11 mouse cellular contexts compared by ENCODE assay signal in the genomic region with DNA sequence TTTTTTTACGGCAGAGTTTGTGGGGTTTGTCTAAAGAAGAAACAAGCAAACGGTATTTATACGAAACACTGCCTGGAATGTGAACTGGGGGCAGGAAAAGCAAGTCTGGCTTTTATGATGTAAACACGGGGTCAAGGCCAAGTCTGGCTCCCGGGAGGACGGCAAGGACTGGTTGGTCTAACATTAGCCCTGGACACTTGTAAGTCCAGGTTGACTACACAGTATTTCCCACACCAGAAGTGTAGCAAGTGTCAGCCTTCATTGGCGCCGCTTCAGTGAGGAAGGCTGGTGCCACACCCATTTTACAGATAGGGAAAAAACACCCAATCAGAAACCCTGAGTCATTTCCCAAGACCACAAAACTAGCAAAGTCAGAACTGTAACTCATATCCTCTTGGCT. TPM values are rescaled to one million over a fixed set of nuclear protein-coding genes. Genes with fewer than 3 reads are reported as not detected.
A peak's percentile ranks its signal among the peaks of the same experiment; 100 is the strongest.
DNase-seq lines count a peak whose midpoint lies in the region; ATAC-seq lines count a peak whose summit lies in the region.
"Had no signal": no experiment of that assay in that cellular context is flagged by ENCODE, and none has a peak within 500 bp of the region (broad histone marks: within the 10 kb centered on the region; RNA-seq: fewer than 3 reads in every experiment).

No protein-coding gene starts in this region.

- H3K9me3 ChIP-seq in liver, embryonic 12.5 days (replicated peaks): no peaks in the 10 kb centered on the region
- H3K9me3 ChIP-seq in liver, embryonic 11.5 days (ENCODE audit: control insufficient read depth, low read length): no peaks in the 10 kb centered on the region
- H3K9me3 ChIP-seq in heart, embryonic 14.5 days (ENCODE audit: control insufficient read depth, low read length): no peaks in the 10 kb centered on the region

- H3K27me3 ChIP-seq in liver, embryonic 12.5 days (replicated peaks): peaks cover 49% of the 10 kb centered on the region
- 0 out of 2 replicates have a peak, but pooled peaks cover 4% of the 10 kb centered on the region for H3K27me3 ChIP-seq in liver, embryonic 11.5 days (replicated peaks; ENCODE audit: control insufficient read depth, insufficient read depth, low read length)
- H3K27me3 ChIP-seq in heart, embryonic 14.5 days (ENCODE audit: control insufficient read depth, insufficient read depth, low read length): no peaks in the 10 kb centered on the region

- peaks cover 47% of the 10 kb centered on the region for H3K4me1 ChIP-seq in liver, embryonic 12.5 days
- peaks cover 20% of the 10 kb centered on the region for H3K4me1 ChIP-seq in liver, embryonic 11.5 days (replicated peaks; ENCODE audit: control insufficient read depth, insufficient read depth, low read length)
- H3K4me1 ChIP-seq in heart, embryonic 14.5 days (ENCODE audit: control insufficient read depth in 2 of 2, insufficient read depth in 2 of 2, low read length in 2 of 2): peaks cover 36 to 45% of the 10 kb centered on the region in 2 experiments

- no peak overlapping the region for H3K9ac ChIP-seq in liver, embryonic 12.5 days
- H3K9ac ChIP-seq in liver, embryonic 11.5 days (ENCODE audit: low read depth, low read length): no peak overlapping the region
- no peak overlapping the region for H3K9ac ChIP-seq in heart, embryonic 14.5 days (ENCODE audit: low read length)

- H3K4me3 ChIP-seq in liver, embryonic 12.5 days: no peak overlapping the region
- no peak overlapping the region for H3K4me3 ChIP-seq in liver, embryonic 11.5 days (ENCODE audit: low read depth, low read length)
- no peak overlapping the region for H3K4me3 ChIP-seq in heart, embryonic 14.5 days (ENCODE audit: control insufficient read depth in 1 of 2, insufficient read depth in 1 of 2, low read depth in 1 of 2, low read length in 2 of 2)

- H3K36me3 ChIP-seq in liver, embryonic 12.5 days: peaks cover under 1% of the 10 kb centered on the region; the same call in 1 of the 2 replicates
- no peaks in the 10 kb centered on the region for H3K36me3 ChIP-seq in liver, embryonic 11.5 days (ENCODE audit: control insufficient read depth, insufficient read depth, low read length)
- no peaks in the 10 kb centered on the region for H3K36me3 ChIP-seq in heart, embryonic 14.5 days (ENCODE audit: control insufficient read depth, insufficient read depth, low read length)

- ATAC-seq in liver, embryonic 12.5 days: no peak
- no peak for ATAC-seq in liver, embryonic 11.5 days (replicated peaks; ENCODE audit: low FRiP score)
- no peak for ATAC-seq in heart, embryonic 14.5 days (ENCODE audit: insufficient number of reproducible peaks, insufficient read depth, low FRiP score, low read depth)

- H3K27ac ChIP-seq in liver, embryonic 12.5 days: peak overlapping the region; percentile 56
- no peak overlapping the region for H3K27ac ChIP-seq in liver, embryonic 11.5 days (ENCODE audit: low read depth, low read length)
- peak overlapping the region; percentile 24 to 53 for H3K27ac ChIP-seq in heart, embryonic 14.5 days (replicated peaks in 1 of 2; ENCODE audit: control insufficient read depth in 1 of 2, insufficient read depth in 1 of 2, low read depth in 2 of 2, low read length in 2 of 2)

- H3K4me2 ChIP-seq in liver, embryonic 12.5 days: peak overlapping the region; percentile 38
- H3K4me2 ChIP-seq in liver, embryonic 11.5 days: no peak overlapping the region
- no peak overlapping the region for H3K4me2 ChIP-seq in heart, embryonic 14.5 days (ENCODE audit: low read length)

- DNase-seq in liver, embryonic 11.5 days (ENCODE audit: low spot score): no peak
- DNase-seq in kidney, postnatal 36 days: peak; percentile 66 to 78
- peak; percentile 57 for DNase-seq in urinary bladder, postnatal 25 days (ENCODE audit: low spot score)
- DNase-seq in retina, embryonic 14.5 days (ENCODE audit: low spot score): no peak
- no peak for DNase-seq in spleen, adult 18-20 months
- no peak for DNase-seq in left cerebral cortex, postnatal 14 days (ENCODE audit: low spot score in 2 of 2)
- DNase-seq: midbrain, embryonic 14.5 days had no signal

- intact Hi-C loops in left cerebral cortex, postnatal 14 days (cut with DNase I): no loop called here

- WGBS in liver, embryonic 12.5 days (ENCODE audit: insufficient replicate concordance): 57% methylated on average over 8 of the region's 8 CpGs
- 60% methylated on average over 8 of the region's 8 CpGs for WGBS in liver, embryonic 11.5 days
- WGBS in heart, embryonic 14.5 days: 58% methylated on average over 8 of the region's 8 CpGs

RNA-seq across cellular contexts. Expression of a gene that starts 18.8 kb away (rescaled TPM):
- polyA plus RNA-seq in liver, embryonic 12.5 days (2016; fragmentation: Nextera tagmentation; extraction: Ambion mirVana): 14.0 and 15.5 TPM in 2 replicates
- polyA plus RNA-seq in liver, embryonic 11.5 days (2014; fragmentation: Nextera tagmentation; extraction: Ambion mirVana): 16.7 and 17.7 TPM in 2 replicates
- polyA plus RNA-seq in heart, embryonic 14.5 days (2014; fragmentation: Nextera tagmentation; extraction: Ambion mirVana): 35.6 and 36.4 TPM in 2 replicates
- 1 to 10 TPM; 6.9 to 7.5 TPM for total RNA-seq in left cerebral cortex, postnatal 14 days (2021)

RNA-seq across cellular contexts. Expression of a gene that starts 50.4 kb away (rescaled TPM):
- polyA plus RNA-seq in liver, embryonic 12.5 days (2016; fragmentation: Nextera tagmentation; extraction: Ambion mirVana): 0.61 and 0.96 TPM in 2 replicates
- 0.69 and 1.8 TPM in 2 replicates for polyA plus RNA-seq in liver, embryonic 11.5 days (2014; fragmentation: Nextera tagmentation; extraction: Ambion mirVana)
- polyA plus RNA-seq in heart, embryonic 14.5 days (2014; fragmentation: Nextera tagmentation; extraction: Ambion mirVana): 2.5 and 3.3 TPM in 2 replicates
- total RNA-seq in left cerebral cortex, postnatal 14 days (2021): 1 to 10 TPM; 2.7 to 2.9 TPM
- total RNA-seq: common myeloid progenitor, adult 5-6 weeks; hematopoietic stem cell, adult 5-6 weeks had no signal

Comparison
In these comparisons a context has a peak if more than half of its experiments do, and no peak if none do; other contexts are left out.
1. DNase-seq: peak in kidney, postnatal 36 days (2 of 2) and urinary bladder, postnatal 25 days (single experiment); none in liver, embryonic 11.5 days (single experiment), retina, embryonic 14.5 days (single experiment), spleen, adult 18-20 months (0 of 2) and left cerebral cortex, postnatal 14 days (0 of 2).